Mouse (Mus musculus) limb, embryonic 11.5 days (tissue): ENCODE data around the gene Adm2. TPM values are rescaled to one million over a fixed set of nuclear protein-coding genes. Genes with fewer than 3 reads are reported as not detected.

Experiments used
- ATAC-seq: fragments of 200-750 bp; cut with Nextera tagmentation; 2 replicates; pipeline ENCODE4 v1.8.0; 2017; ENCODE audit warnings: low read depth; ENCODE audit not compliant: insufficient number of reproducible peaks, low FRiP score, low TSS enrichment
- DNase-seq: peaks from one replicate; pipeline ENCODE4 v3.0.0-alpha.2; 2015; ENCODE audit warnings: low spot score
- H3K27ac ChIP-seq: fragments of 300-500 bp; sonication (generic); replicated peaks from 2 replicates; pipeline ENCODE4 v1.5.1; 2014; ENCODE audit warnings: low read depth, mild to moderate bottlenecking, low read length
- H3K27me3 ChIP-seq: fragments of 300-500 bp; sonication (generic); 2 replicates; pipeline ENCODE4 v1.6.1; 2014; ENCODE audit warnings: mild to moderate bottlenecking, low read length, mixed read lengths; ENCODE audit not compliant: control insufficient read depth, insufficient read depth
- H3K36me3 ChIP-seq: fragments of 300-500 bp; sonication (generic); 2 replicates; pipeline ENCODE4 v1.6.1; 2014; ENCODE audit warnings: mild to moderate bottlenecking, low read length, moderate library complexity, mixed read lengths; ENCODE audit not compliant: control insufficient read depth, insufficient read depth
- H3K4me1 ChIP-seq: fragments of 300-500 bp; sonication (generic); 2 replicates; pipeline ENCODE4 v1.6.1; 2014; ENCODE audit warnings: low read length, mixed read lengths; ENCODE audit not compliant: control insufficient read depth, insufficient read depth
- H3K4me2 ChIP-seq: fragments of 300-500 bp; sonication (generic); 2 replicates; pipeline ENCODE4 v1.6.1; 2014; ENCODE audit warnings: low read depth, mild to moderate bottlenecking, moderate library complexity; ENCODE audit not compliant: severe bottlenecking
- H3K4me3 ChIP-seq: fragments of 300-500 bp; sonication (generic); 2 replicates; pipeline ENCODE4 v1.5.1; 2014; ENCODE audit warnings: low read depth, low read length
- H3K9ac ChIP-seq: fragments of 300-500 bp; sonication (generic); 2 replicates; pipeline ENCODE4 v1.6.1; 2014; ENCODE audit warnings: mild to moderate bottlenecking, low read length
- H3K9me3 ChIP-seq: fragments of 300-500 bp; sonication (generic); 2 replicates; pipeline ENCODE4 v1.6.1; 2016; ENCODE audit warnings: low read length; ENCODE audit not compliant: control insufficient read depth
- WGBS: fragments of 180-500 bp; shearing (Covaris S2); extraction: QIAGEN DNeasy Blood & Tissue Kit; methylation state at CpG from one replicate; pipeline ENCODE4 v1.1.7; 2014; 5-methylcytosine and 5-hydroxymethylcytosine counted together
- polyA plus RNA-seq: library from polyadenylated mRNA; unstranded; fragments of >200 nt; fragmentation: Nextera tagmentation; extraction: Ambion mirVana; gene quantifications from 2 replicates; pipeline ENCODE4 v1.2.1, GENCODE M21; 2014

Adm2 gene
- polyA plus RNA-seq, 1 experiment from 2014 or later, result not detected

DNA sequence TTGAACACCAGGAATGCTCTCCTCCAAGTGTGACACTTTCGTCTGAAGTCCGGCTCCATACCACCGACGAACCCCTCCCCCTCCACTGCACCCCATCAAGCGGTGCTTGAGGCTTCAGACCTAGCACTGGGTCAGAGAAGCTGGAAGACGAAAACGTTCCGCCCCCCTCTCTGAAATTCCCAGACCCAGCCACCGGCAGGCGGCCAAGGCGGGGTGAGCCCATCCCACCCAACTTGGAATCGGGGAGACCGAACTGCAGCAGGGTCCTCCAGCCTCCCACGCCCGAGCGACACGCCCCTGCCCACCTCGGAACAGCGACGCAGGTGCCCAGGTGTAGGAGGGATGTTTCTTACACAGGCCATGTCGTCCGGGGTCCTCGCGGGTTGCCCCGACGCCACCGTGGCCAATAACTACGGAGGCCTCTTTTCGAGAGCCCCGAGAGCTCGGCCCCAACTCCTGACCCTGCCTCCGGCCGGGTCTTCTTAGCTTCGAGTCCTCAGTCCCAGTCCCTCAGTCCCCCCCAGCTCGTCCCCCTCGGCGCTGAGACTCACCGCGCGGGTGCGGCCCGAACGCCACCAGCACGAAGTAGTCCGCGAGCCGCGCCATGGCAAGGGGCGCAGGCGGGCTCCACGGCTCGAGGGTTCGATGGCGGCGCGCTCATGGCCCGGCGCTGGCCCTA, 7.9 kb upstream of the Adm2 start:
- 0% methylated on average over 58 of the region's 58 CpGs for WGBS
- ATAC-seq (peak; percentile 40), DNase-seq (peak; percentile 47)
- H3K36me3 ChIP-seq, result no peaks in the 10 kb centered on the region
- H3K27me3 ChIP-seq, result no peaks in the 10 kb centered on the region
- 0 out of 2 replicates have a peak overlapping the region, but pooled peaks have one; percentile 12 for H3K27ac ChIP-seq
- H3K9ac ChIP-seq, result peak overlapping the region; percentile 91
- peak overlapping the region; percentile 64 for H3K4me2 ChIP-seq
- no peaks in the 10 kb centered on the region for H3K9me3 ChIP-seq
- H3K4me1 ChIP-seq, result peaks cover 4% of the 10 kb centered on the region
- H3K4me3 ChIP-seq, result peak overlapping the region; percentile 96

DNA sequence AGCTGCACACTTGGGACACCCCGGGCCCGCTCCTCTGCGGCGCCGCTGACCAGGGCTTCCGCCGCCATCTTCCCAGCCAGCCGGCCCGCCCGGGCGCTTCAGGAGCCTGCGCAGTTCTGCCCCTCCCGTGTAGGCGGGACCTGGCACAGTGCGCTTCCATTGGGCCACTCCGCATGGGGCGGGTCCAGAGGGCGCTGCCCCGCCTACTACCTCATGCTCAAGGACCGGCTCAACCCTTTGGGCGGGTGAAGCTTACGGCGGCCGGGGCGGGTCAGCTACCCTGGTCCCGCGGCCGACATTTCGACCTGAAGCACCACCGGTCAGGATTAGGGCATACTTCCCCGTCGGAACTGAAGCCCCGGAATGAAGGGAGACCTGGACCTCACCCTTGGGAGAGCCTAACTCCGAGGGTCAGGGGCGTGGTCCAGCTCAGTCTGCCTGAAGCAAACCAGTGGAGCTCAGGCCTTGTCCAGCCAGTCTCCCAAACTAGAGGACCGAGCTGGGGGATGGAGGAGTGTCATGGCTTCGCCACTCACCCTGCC, 7.3 kb upstream of the Adm2 start, which contains the start of gene Sbf1:
Gene Sbf1 (minus strand): TSS at position 122 of the 542 bp plus-strand sequence.
- no peaks in the 10 kb centered on the region for H3K9me3 ChIP-seq
- no peaks in the 10 kb centered on the region for H3K27me3 ChIP-seq
- 0 out of 2 replicates have a peak within 1 kb of the TSS, but pooled peaks have one; percentile 12 for H3K27ac ChIP-seq
- peak; percentile 99 for ATAC-seq
- H3K36me3 ChIP-seq, result no peaks in the 10 kb centered on the region
- peak within 1 kb of the TSS; percentile 96 for H3K4me3 ChIP-seq
- H3K4me2 ChIP-seq, result peak within 1 kb of the TSS; percentile 64
- peaks cover 4% of the 10 kb centered on the region for H3K4me1 ChIP-seq
- H3K9ac ChIP-seq, result peak within 1 kb of the TSS; percentile 91
- DNase-seq, result peak; percentile 97
- under 1% methylated on average over 37 of the region's 37 CpGs for WGBS

DNA sequence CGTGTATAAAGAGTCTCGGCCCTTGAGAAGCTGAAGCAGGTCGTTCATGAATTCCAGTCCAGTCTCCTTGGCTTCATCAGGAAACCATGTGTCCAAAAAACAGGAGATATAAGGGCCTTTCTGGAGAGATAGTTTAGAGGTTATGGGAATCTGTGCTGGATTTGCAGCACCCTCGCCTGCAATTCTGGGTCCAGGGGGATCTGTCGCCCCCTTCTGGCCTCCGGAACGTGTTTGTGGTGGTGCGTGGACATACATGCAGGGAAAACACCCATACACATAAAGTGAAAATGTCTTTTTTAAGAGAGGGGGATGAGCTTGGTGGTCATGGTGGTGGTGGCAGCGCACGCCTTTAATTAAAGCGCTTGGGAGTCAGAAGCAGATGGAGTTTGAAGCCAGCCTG, 6.4 kb upstream of the Adm2 start:
- DNase-seq, result peak; percentile 35

DNA sequence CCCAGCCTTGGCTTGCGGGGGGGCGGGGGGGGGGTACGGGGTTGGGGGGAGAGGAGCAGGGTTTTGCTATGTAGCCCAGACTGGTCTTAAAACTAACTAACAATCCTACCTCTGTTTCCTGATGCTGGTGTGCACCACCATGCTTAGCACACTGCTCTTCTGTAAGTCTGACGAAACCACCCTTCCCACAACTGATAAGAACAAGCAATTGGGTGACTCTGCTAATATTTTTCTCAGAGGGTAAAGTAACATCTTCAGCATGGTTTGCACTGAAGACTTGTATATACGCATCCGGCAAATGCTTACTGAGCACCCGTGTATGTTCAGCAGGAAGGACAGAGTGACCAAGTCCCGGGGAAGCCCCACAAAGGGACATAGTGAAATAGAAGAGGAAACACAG, 1.3 kb upstream of the Adm2 start:
- H3K4me3 ChIP-seq, result no peak overlapping the region
- no peak overlapping the region for H3K9ac ChIP-seq
- H3K27me3 ChIP-seq, result peaks cover 5% of the 10 kb centered on the region; the same call in 1 of the 2 replicates
- 86% methylated on average over 8 of the region's 8 CpGs for WGBS
- ATAC-seq (no peak), DNase-seq (no peak)
- no peaks in the 10 kb centered on the region for H3K36me3 ChIP-seq
- no peak overlapping the region for H3K4me2 ChIP-seq
- H3K27ac ChIP-seq, result no peak overlapping the region
- H3K4me1 ChIP-seq, result peaks cover 6% of the 10 kb centered on the region; the same call in 1 of the 2 replicates
- H3K9me3 ChIP-seq, result no peaks in the 10 kb centered on the region

More for the DNA sequence above, 6.4 kb upstream of the Adm2 start:
- WGBS, result 68% methylated on average over 11 of the region's 11 CpGs
- no peak overlapping the region for H3K27ac ChIP-seq
- no peak overlapping the region for H3K9ac ChIP-seq
- H3K4me1 ChIP-seq, result peaks cover 4% of the 10 kb centered on the region
- no peaks in the 10 kb centered on the region for H3K27me3 ChIP-seq
- no peak overlapping the region for H3K4me2 ChIP-seq
- no peaks in the 10 kb centered on the region for H3K36me3 ChIP-seq
- no peaks in the 10 kb centered on the region for H3K9me3 ChIP-seq
- no peak overlapping the region for H3K4me3 ChIP-seq
- no peak for ATAC-seq

DNA sequence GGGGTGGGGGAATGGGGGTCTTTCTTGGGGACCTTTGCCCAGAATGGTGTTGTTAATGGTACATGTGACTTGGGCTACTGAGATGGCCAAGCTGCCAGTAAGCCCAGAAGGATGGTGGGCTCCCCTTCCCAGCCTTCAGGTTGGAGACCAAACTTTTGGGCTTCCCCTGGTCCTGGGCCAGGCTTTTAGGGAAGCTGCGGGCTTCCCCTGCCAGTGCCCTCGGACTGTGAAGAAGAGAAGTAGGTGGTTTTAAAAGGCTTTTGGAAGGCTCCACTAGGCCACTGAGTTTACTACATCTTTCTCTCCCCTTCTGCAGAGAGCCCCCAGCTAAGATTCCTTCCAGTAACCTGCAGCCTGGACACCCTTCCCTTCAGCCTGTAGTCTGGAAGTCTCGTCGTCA, 1.1 kb downstream of the Adm2 start:
- ATAC-seq, result no peak
- no peaks in the 10 kb centered on the region for H3K9me3 ChIP-seq
- no peak overlapping the region for H3K9ac ChIP-seq
- H3K36me3 ChIP-seq, result no peaks in the 10 kb centered on the region
- no peak overlapping the region for H3K4me3 ChIP-seq
- DNase-seq, result no peak
- 90% methylated on average over 4 of the region's 4 CpGs for WGBS
- no peak overlapping the region for H3K27ac ChIP-seq
- peaks cover 6% of the 10 kb centered on the region; the same call in 1 of the 2 replicates for H3K4me1 ChIP-seq
- H3K4me2 ChIP-seq, result no peak overlapping the region
- peaks cover 5% of the 10 kb centered on the region; the same call in 1 of the 2 replicates for H3K27me3 ChIP-seq

DNA sequence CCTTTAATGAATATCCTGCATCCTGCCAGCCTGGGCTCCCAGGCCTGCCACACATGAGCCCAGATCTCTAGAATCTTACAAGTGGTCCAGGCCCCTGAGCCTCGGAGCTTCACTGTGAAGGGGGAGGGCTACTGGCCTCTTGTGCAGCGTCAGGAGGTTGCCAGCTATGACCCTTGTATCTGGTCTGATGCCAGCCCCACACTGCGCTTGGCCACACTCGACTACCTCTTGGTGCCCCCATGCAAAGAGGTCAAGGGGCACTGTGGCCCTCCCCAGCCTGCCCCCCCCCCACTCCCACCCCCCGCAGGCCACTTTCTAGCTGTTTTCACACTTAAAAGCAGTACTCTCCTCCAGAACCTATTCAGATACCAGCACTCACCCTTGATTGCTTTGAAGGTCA, 3.9 kb downstream of the Adm2 start:
- Histone ChIP-seq H3K4me1 (peaks cover 6% of the 10 kb centered on the region; the same call in 1 of the 2 replicates), H3K27ac (no peak overlapping the region), H3K4me2 (no peak overlapping the region), H3K9me3 (no peaks in the 10 kb centered on the region), H3K36me3 (no peaks in the 10 kb centered on the region), H3K9ac (no peak overlapping the region), H3K4me3 (no peak overlapping the region), H3K27me3 (peaks cover 5% of the 10 kb centered on the region; the same call in 1 of the 2 replicates)
- ATAC-seq, result no peak
- WGBS, result 57% methylated on average over 5 of the region's 5 CpGs
- DNase-seq, result no peak

DNA sequence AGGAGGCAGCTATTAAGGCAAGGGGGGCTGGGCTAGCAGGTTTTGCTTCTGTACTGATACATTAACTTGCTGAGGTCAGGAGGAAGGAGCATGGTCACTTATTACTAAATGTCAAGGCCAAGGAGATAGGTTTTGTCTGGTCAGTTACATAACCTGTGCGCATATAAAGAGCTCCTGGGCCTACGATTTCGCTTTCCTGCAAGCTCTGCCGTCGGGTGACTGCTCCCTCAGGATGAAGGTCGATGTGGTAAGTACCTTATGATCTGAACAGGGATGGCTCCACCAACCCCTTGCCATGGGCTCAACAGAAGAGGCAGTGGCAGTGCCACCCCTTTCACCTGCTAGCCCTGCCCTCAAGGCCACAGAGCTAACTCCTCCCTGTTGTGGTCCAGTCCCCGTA, 11.8 kb downstream of the Adm2 start, which contains the start of gene Miox:
Gene Miox (plus strand): TSS at position 128 of the 400 bp plus-strand sequence.
- no peaks in the 10 kb centered on the region for H3K4me1 ChIP-seq
- H3K36me3 ChIP-seq, result no peaks in the 10 kb centered on the region
- H3K4me2 ChIP-seq, result no peak within 1 kb of the TSS
- no peak for DNase-seq
- H3K27ac ChIP-seq, result no peak within 1 kb of the TSS
- H3K27me3 ChIP-seq, result no peaks in the 10 kb centered on the region
- no peak within 1 kb of the TSS for H3K9ac ChIP-seq
- no peak for ATAC-seq
- H3K9me3 ChIP-seq, result no peaks in the 10 kb centered on the region
- H3K4me3 ChIP-seq, result no peak within 1 kb of the TSS
- WGBS, result 88% methylated on average over 7 of the region's 7 CpGs

DNA sequence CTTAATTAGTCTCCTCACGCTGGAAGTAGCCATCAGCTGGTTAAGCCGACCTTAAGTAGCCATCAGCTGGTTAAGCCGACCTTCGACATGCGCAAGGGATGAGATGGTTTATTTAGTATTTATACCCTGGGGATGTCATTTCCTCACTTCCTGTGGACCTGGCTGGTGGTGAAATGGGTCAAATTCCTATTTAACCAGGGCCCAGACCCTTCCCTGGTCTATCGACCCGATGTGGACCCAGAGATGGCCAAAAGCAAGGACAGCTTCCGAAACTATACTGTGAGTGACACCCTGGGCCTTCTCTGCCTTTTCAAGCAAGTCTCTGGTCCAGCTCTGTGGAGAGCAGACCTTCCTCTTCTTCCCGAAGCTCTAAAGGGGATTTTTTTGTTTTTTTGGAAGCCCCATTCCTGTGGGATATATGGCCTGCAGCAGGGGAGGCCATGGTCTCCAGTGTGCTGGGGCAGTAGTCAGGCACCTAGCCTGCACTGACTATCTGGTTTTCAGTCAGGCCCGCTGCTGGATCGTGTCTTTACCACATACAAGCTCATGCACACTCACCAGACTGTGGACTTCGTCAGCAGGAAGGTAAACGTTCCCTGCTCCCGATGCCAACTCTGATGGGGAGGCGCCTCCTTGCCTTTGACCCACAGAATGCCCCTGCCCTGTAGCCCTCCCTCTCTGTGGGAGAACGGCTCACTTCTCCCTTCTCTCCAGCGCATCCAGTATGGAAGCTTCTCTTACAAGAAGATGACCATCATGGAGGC, 12.4 kb downstream of the Adm2 start:
- H3K36me3 ChIP-seq, result no peaks in the 10 kb centered on the region
- no peak overlapping the region for H3K4me3 ChIP-seq
- ATAC-seq (no peak), DNase-seq (no peak)
- no peak overlapping the region for H3K9ac ChIP-seq
- no peak overlapping the region for H3K4me2 ChIP-seq
- H3K4me1 ChIP-seq, result no peaks in the 10 kb centered on the region
- H3K27me3 ChIP-seq, result no peaks in the 10 kb centered on the region
- H3K27ac ChIP-seq, result no peak overlapping the region
- WGBS, result 85% methylated on average over 17 of the region's 17 CpGs
- H3K9me3 ChIP-seq, result no peaks in the 10 kb centered on the region
